Mouse (Mus musculus) liver, embryonic 15.5 days (tissue): Measurements from ENCODE around the gene Phxr2. TPM values are rescaled to one million over a fixed set of nuclear protein-coding genes. Genes with fewer than 3 reads are reported as not detected.

Experiments
- ATAC-seq: fragments of 200-750 bp; cut with Nextera tagmentation; 2 replicates; pipeline ENCODE4 v1.8.0; 2017; ENCODE audit warnings: moderate number of reproducible peaks, mild to moderate bottlenecking, moderate library complexity; ENCODE audit not compliant: insufficient read depth
- H3K27ac ChIP-seq: fragments of 300-500 bp; sonication (generic); replicated peaks from 2 replicates; pipeline ENCODE4 v1.5.1; 2015; ENCODE audit warnings: mild to moderate bottlenecking, inconsistent platforms
- H3K27me3 ChIP-seq: fragments of 300-500 bp; sonication (generic); 2 replicates; pipeline ENCODE4 v1.6.1; 2015; ENCODE audit warnings: mild to moderate bottlenecking, inconsistent platforms
- H3K36me3 ChIP-seq: fragments of 300-500 bp; sonication (generic); replicated peaks from 2 replicates; pipeline ENCODE4 v1.6.1; 2015; ENCODE audit warnings: moderate library complexity, mild to moderate bottlenecking, inconsistent platforms
- H3K4me1 ChIP-seq: fragments of 300-500 bp; sonication (generic); replicated peaks from 2 replicates; pipeline ENCODE4 v1.6.1; 2015; ENCODE audit warnings: inconsistent platforms
- H3K4me2 ChIP-seq: fragments of 300-500 bp; sonication (generic); 2 replicates; pipeline ENCODE4 v1.6.1; 2015; ENCODE audit warnings: moderate library complexity, mild to moderate bottlenecking, inconsistent platforms
- H3K4me3 ChIP-seq: fragments of 300-500 bp; sonication (generic); replicated peaks from 2 replicates; pipeline ENCODE4 v1.5.1; 2015; ENCODE audit warnings: mild to moderate bottlenecking, inconsistent platforms
- H3K9ac ChIP-seq: fragments of 300-500 bp; sonication (generic); 2 replicates; pipeline ENCODE4 v1.6.1; 2015; ENCODE audit warnings: moderate library complexity, mild to moderate bottlenecking, inconsistent platforms
- H3K9me3 ChIP-seq: fragments of 300-500 bp; sonication (generic); replicated peaks from 2 replicates; pipeline ENCODE4 v1.6.1; 2016; ENCODE audit warnings: inconsistent platforms
- WGBS: fragments of 180-500 bp; shearing (Covaris S2); methylation state at CpG from one replicate; pipeline ENCODE4 v1.1.7; 2015; ENCODE audit warnings: mixed read lengths; ENCODE audit not compliant: insufficient replicate concordance; 5-methylcytosine and 5-hydroxymethylcytosine counted together
- polyA plus RNA-seq: library from polyadenylated mRNA; unstranded; fragments of >200 nt; fragmentation: Nextera tagmentation; extraction: Ambion mirVana; gene quantifications from 2 replicates; pipeline ENCODE4 v1.2.1, GENCODE M21; 2015

The Phxr2 gene
- polyA plus RNA-seq, 1 experiment from 2014 or later: not detected

- H3K4me2 ChIP-seq: no peak overlapping the region
- no peak for ATAC-seq
- H3K9me3 ChIP-seq: no peaks in the 10 kb centered on the region
- no peaks in the 10 kb centered on the region for H3K27me3 ChIP-seq
- no peak overlapping the region for H3K4me3 ChIP-seq
- no peak overlapping the region for H3K9ac ChIP-seq
- WGBS: 58% methylated on average over 2 of the region's 2 CpGs
- H3K36me3 ChIP-seq: no peaks in the 10 kb centered on the region
- H3K27ac ChIP-seq: no peak overlapping the region
- no peaks in the 10 kb centered on the region for H3K4me1 ChIP-seq
Measured at GRCm38 (mm10) chr10:99095114-99095513, 31.0 kb downstream of the Phxr2 start.

GRCm38 (mm10) chr10:99093364-99093763 is 32.8 kb downstream of the Phxr2 start:
- ATAC-seq: no peak
- Histone ChIP-seq H3K9ac (no peak overlapping the region), H3K4me2 (no peak overlapping the region), H3K4me1 (no peaks in the 10 kb centered on the region), H3K36me3 (no peaks in the 10 kb centered on the region), H3K27ac (no peak overlapping the region), H3K27me3 (no peaks in the 10 kb centered on the region), H3K4me3 (no peak overlapping the region), H3K9me3 (no peaks in the 10 kb centered on the region)
- 48% methylated on average over 2 of the region's 2 CpGs for WGBS

- no peaks in the 10 kb centered on the region for H3K9me3 ChIP-seq
- no peak overlapping the region for H3K4me2 ChIP-seq
- no peak overlapping the region for H3K4me3 ChIP-seq
- no peak overlapping the region for H3K27ac ChIP-seq
- H3K9ac ChIP-seq: no peak overlapping the region
- no peaks in the 10 kb centered on the region for H3K36me3 ChIP-seq
- ATAC-seq: no peak
- no peaks in the 10 kb centered on the region for H3K4me1 ChIP-seq
- 28% methylated on average over 6 of the region's 6 CpGs for WGBS
- 0 out of 2 replicates have a peak, but pooled peaks cover 2% of the 10 kb centered on the region for H3K27me3 ChIP-seq
Measured at GRCm38 (mm10) chr10:99089906-99090305, 36.2 kb downstream of the Phxr2 start.

GRCm38 (mm10) chr10:99086029-99086428 is 40.1 kb downstream of the Phxr2 start:
- Histone ChIP-seq H3K27ac (no peak overlapping the region), H3K9ac (no peak overlapping the region), H3K27me3 (0 out of 2 replicates have a peak, but pooled peaks cover 7% of the 10 kb centered on the region), H3K36me3 (no peaks in the 10 kb centered on the region), H3K4me1 (no peaks in the 10 kb centered on the region), H3K9me3 (no peaks in the 10 kb centered on the region), H3K4me2 (no peak overlapping the region), H3K4me3 (no peak overlapping the region)
- ATAC-seq: no peak
- 51% methylated on average over 6 of the region's 6 CpGs for WGBS

GRCm38 (mm10) chr10:99085240-99085587 is 40.9 kb downstream of the Phxr2 start:
- no peak overlapping the region for H3K9ac ChIP-seq
- H3K4me1 ChIP-seq: no peaks in the 10 kb centered on the region
- WGBS: 49% methylated on average over 6 of the region's 6 CpGs
- H3K27me3 ChIP-seq: 0 out of 2 replicates have a peak, but pooled peaks cover 7% of the 10 kb centered on the region
- no peaks in the 10 kb centered on the region for H3K9me3 ChIP-seq
- no peak overlapping the region for H3K4me3 ChIP-seq
- H3K27ac ChIP-seq: no peak overlapping the region
- ATAC-seq: no peak
- no peak overlapping the region for H3K4me2 ChIP-seq
- no peaks in the 10 kb centered on the region for H3K36me3 ChIP-seq

GRCm38 (mm10) chr10:99084397-99085239 is 41.5 kb downstream of the Phxr2 start:
- Histone ChIP-seq H3K36me3 (no peaks in the 10 kb centered on the region), H3K9ac (no peak overlapping the region), H3K4me1 (no peaks in the 10 kb centered on the region), H3K27ac (no peak overlapping the region), H3K4me2 (no peak overlapping the region), H3K27me3 (0 out of 2 replicates have a peak, but pooled peaks cover 7% of the 10 kb centered on the region), H3K9me3 (no peaks in the 10 kb centered on the region), H3K4me3 (no peak overlapping the region)
- no peak; the same call in 1 of the 2 replicates for ATAC-seq
- WGBS: 40% methylated on average over 23 of the region's 23 CpGs

GRCm38 (mm10) chr10:99083431-99084003 is 42.6 kb downstream of the Phxr2 start:
- Histone ChIP-seq H3K36me3 (no peaks in the 10 kb centered on the region), H3K27ac (no peak overlapping the region), H3K4me2 (no peak overlapping the region), H3K4me3 (no peak overlapping the region), H3K9ac (no peak overlapping the region), H3K4me1 (no peaks in the 10 kb centered on the region), H3K27me3 (0 out of 2 replicates have a peak, but pooled peaks cover 7% of the 10 kb centered on the region), H3K9me3 (no peaks in the 10 kb centered on the region)
- WGBS: 73% methylated on average over 14 of the region's 14 CpGs
- ATAC-seq: no peak

GRCm38 (mm10) chr10:99081569-99081990 is 44.5 kb downstream of the Phxr2 start:
- H3K9ac ChIP-seq: no peak overlapping the region
- no peaks in the 10 kb centered on the region for H3K36me3 ChIP-seq
- H3K9me3 ChIP-seq: no peaks in the 10 kb centered on the region
- no peak for ATAC-seq
- 30% methylated on average over 10 of the region's 10 CpGs for WGBS
- no peak overlapping the region for H3K4me3 ChIP-seq
- no peak overlapping the region for H3K27ac ChIP-seq
- H3K4me2 ChIP-seq: no peak overlapping the region
- H3K4me1 ChIP-seq: no peaks in the 10 kb centered on the region
- 0 out of 2 replicates have a peak, but pooled peaks cover 7% of the 10 kb centered on the region for H3K27me3 ChIP-seq

- Histone ChIP-seq H3K27me3 (no peaks in the 10 kb centered on the region), H3K27ac (no peak overlapping the region), H3K36me3 (no peaks in the 10 kb centered on the region), H3K4me3 (no peak overlapping the region), H3K4me1 (no peaks in the 10 kb centered on the region), H3K9me3 (no peaks in the 10 kb centered on the region), H3K9ac (no peak overlapping the region), H3K4me2 (no peak overlapping the region)
- 27% methylated on average over 2 of the region's 2 CpGs for WGBS
- no peak for ATAC-seq
Measured at GRCm38 (mm10) chr10:99078621-99079020, 47.5 kb downstream of the Phxr2 start.

GRCm38 (mm10) chr10:99076113-99076895 is 49.8 kb downstream of the Phxr2 start:
- WGBS: 73% methylated on average over 18 of the region's 18 CpGs
- Histone ChIP-seq H3K36me3 (no peaks in the 10 kb centered on the region), H3K9me3 (no peaks in the 10 kb centered on the region), H3K4me2 (no peak overlapping the region), H3K27ac (no peak overlapping the region), H3K4me3 (no peak overlapping the region), H3K9ac (no peak overlapping the region), H3K4me1 (no peaks in the 10 kb centered on the region), H3K27me3 (no peaks in the 10 kb centered on the region)
- ATAC-seq: no peak
